Mouse (Mus musculus) cerebellum, adult 8-10 months (tissue): ENCODE measurements around the gene Pln.

Experiments used
- DNase-seq: peaks from one replicate; pipeline ENCODE4 v3.0.0; 2022

The Pln gene

DNA sequence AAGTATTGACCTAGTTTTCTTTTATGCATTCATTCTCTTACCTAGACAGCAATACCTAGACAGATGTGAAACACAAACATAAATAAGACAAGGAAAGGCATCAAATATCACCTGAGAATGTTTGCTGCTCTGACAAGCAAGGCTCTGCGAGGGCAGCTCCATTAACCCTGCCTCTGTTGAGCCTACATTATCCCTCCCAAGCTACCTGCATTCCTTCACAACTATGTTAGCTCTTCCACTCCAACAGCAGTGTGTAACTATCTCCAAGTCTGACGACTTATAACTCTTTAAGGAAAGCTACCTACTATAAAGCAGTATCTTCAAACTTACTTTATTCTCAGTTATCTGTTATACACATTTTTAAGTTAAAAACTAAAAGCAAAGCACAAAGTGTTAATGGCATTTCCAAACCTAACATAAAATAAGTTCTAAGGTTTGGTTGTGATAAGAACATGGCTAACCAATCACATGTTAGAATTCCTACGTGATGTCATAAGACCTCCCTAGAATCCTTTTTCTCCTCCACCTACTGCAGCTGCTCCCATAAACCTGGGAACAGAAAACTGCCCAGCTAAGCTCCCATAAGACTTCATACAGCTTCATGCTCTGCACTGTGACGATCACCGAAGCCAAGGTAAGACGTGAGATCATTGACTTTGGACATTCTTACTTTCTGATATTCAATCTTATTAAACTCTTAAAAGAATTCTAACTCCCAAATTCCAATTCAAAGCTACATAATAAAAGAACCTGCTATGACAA, at the start of gene Pln:
Pln (plus strand) TSS at position 506 of the 762 bp plus-strand sequence.
- DNase-seq: no peak

DNA sequence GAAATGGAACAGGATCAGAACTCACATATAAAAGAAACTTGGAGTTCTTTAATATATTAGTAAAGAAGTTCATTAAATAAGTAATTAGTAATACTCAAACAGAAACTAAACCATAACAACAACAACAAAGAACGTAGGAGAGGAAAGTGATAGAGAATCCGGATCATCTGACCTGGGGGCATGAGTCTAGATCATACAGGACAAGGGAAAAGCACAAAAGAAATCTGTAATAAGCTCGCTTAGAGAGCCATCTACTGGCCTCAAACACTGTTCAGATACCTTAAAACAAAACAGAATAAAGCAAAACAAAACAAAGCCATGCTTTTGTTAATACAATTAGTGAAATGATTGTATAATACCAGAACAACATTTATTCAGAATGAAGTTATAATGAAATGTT, 31.6 kb upstream of the Pln start:
- no peak for DNase-seq

GRCm38 (mm10) chr10:53306674-53307073, 30.8 kb upstream of the Pln start:
- DNase-seq: no peak

- DNase-seq: no peak
These were observed 14.1 kb upstream of the Pln start for GRCm38 (mm10) chr10:53323367-53323766.

GRCm38 (mm10) chr10:53324663-53325062, 12.8 kb upstream of the Pln start:
- DNase-seq: no peak

GRCm38 (mm10) chr10:53326367-53326766, 11.1 kb upstream of the Pln start:
- no peak for DNase-seq

DNA sequence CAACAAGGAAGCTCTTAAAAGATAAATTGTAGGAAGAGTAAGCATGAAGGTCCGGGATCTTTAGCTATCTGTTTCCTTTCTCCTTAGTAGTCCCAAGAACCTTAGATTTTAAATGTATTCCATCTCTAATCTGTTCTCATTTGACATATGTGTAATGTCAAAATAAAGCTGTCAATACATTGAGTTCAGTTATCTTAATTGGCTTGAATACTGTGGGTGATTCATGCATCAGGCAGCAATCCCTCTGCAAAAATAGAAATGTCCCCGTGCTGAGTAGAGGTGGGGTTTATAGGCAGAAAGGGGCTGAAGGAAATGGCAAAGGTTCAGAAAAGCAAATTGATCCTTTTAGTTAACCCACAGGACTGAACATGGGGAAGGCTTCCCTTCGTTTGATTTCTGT, 8.2 kb upstream of the Pln start:
- DNase-seq: no peak

DNA sequence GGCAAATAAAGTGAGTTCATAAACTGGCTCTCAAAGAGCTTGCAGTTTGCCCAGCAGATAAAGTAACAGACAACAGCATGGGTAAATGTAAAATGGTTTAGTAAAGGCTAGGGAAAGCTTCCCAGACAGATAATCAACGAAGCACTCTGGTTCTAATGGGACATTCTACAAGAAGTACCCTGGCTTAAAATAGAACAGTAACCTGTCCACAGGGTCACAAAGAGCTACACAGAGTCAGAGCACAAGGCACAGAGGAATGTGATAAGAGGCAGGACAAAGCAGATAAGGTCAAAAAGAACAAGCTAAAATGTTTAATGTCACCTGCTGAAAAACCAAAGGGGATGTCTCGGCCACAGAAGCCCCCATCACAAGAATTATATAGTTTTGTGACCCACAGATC, 4.7 kb upstream of the Pln start:
- DNase-seq: no peak

DNA sequence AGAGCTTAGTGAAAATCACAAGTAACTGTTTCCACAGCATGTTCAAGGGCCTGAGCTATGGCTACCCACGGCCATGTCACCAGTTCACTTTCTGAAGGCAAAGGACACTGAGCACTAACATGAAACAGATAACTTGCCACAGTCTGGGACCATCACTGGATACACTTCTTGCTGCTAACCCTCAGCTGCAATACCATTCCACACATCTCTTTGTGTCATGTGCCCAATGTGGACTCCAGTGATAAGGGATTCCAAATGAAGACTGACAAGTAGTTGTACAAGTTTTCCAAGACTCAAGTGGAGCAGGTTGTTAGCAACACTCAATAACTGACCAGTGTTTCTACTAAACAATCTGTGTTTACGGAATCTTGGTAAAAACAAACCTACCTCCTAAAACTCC, 2.2 kb upstream of the Pln start:
- DNase-seq: no peak

DNA sequence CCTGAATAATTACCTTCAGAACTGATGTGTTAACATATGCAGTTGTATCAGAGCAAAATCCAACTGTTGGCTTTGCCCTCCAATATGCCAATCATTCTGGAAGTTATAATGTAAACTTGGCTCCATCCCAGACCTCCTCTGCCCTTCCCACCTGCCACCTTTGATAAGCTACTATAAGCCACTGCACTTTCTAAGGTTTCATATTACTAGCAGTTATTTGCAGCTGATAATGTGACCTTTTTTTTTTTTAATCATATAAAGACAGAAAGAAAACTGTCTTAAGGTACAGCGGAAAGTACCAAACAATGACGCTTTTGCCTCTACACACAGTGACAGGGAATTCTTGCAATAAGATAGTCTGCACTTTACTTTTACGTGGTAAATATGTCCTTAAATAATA, 1.5 kb upstream of the Pln start:
- no peak for DNase-seq

- no peak for DNase-seq
These were observed 1.6 kb downstream of the Pln start for GRCm38 (mm10) chr10:53339045-53339444.

GRCm38 (mm10) chr10:53341288-53341965, 4.0 kb downstream of the Pln start:
- no peak for DNase-seq

- DNase-seq: no peak
These were observed 4.8 kb downstream of the Pln start for GRCm38 (mm10) chr10:53342166-53342728.

DNA sequence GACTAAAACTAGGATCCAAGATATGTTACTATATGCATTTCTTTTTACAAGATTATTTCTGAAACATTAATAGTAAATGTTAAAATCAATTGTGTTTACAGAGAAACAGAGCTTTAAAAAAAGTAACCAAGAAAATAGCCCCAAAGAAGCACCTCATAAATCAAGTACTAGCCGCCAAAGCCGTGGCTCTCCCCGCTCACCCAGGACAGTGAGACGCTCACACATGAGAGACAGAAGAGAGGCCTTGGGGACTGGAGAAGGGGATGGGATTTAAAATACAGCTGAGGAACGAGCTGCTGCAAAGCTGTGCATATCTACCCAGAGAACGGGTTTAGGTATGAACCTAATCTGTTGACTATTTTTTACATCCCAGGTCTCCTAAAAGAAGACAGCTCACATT, 5.9 kb downstream of the Pln start:
- DNase-seq: no peak

DNA sequence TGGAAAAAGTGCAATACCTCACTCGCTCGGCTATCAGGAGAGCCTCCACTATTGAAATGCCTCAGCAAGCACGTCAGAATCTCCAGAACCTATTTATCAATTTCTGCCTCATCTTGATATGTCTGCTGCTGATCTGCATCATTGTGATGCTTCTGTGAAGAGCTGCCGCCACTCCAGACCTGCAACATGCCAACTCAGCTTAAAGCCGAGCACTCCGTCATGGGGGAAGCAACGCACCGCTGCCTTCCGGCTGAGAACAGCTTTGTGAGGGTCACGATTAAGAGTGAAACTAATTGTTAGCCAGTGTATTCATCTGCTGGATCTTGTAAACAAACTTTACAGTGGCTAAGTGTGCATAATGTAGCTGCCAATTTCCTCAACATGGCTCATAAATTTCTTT, 6.4 kb downstream of the Pln start:
- DNase-seq: no peak

DNA sequence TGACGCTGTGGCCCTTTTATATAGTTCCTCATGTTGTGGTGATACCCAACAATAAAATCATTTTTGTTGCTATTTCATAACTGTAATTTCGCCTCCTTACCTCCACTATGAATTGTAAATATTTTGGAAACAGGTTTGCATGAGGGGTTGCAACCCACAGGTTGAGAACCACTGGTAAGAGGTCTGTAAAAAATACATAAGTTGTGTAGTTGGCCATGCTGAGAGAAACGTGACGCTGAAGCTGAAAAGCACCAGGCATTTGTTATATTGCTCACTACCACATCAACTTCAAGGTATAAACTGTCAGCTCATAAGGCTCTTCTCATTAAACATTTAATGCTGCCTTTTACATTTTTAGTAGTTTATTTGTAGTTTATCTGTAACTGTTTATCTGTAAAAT, 8.0 kb downstream of the Pln start:
- DNase-seq: no peak

DNA sequence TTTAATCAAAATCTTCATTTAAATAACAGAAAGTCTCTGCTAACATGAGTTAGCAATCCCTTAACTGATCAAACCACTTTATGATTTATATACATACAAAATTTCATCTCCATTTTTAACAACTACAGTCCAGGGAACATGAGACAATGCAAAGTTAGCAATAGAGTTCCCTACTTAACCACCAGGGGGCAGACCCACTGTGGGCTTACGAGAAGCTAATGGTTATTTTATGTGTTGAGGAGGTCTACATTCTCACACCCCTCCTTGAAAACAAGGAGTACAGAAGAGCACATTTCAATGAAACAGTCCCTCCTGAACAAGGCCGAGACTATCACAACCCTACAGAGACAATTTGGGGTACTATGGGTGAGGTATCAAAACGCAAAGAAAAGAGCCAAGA, 9.0 kb downstream of the Pln start:
- peak; percentile 52 for DNase-seq

DNA sequence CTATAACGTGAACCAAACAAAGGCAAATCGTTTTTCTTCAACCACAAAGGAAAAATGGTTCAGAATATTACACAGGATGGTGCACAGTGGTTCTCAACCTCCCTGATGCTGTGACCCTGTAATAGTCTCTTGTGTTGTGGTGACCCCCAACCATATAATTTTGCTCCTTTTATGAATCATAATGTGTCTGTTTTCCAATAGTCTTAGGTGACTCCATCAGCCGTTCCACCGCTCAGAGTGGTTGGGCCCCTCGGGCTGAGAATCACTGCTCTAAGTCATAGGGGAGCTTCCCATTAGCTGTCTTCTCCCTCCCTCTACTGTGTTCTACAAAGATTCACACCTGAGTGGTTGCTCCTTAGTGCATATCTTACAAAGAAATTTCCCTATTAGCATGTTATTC, 9.4 kb downstream of the Pln start:
- DNase-seq: no peak

DNA sequence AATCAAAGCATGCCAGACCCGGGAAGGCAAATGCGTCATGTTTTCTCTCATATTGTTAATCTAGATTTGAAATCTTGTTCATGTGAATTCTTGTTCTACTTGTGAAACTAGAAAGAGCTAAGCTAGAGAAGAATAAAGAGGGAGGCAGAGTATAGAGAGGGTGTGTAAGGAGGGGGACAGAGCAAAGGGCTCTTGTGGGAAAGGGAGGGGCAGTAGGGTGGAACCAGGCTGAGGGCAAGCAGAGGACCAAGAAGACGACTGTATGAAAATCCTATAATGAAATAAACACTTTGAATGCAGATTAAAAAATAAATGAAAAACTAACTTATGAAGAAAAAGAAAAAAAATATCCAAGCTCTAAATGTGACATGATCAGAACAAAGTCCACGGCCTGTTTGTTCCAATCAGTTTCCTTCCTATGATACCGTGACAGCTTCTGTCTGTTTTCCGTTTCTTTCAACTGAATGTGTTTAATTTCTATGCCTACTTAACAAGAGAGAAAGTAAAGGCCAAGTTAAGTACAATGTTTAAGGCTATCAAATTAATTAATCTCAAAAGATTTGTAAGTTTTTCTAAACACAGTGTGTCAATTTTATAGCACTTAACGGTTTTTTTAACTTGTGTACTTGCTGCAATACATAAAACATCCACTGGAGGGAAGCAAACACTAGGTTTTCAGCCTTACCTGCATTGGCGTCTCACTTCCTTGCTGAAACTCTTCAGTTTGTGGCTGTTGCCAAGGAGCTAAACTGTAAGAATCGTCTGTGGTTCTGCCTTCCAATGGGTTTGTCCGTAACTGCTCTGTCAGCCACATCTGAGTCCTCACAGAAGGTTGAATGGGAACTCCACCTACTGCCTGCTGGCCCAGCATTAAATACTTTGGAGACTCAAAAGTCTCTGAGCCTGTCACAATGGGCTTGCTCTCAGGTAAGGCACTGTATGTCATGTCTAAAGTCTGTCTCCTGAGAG, 10.6 kb downstream of the Pln start:
- peak; percentile 66 for DNase-seq

DNA sequence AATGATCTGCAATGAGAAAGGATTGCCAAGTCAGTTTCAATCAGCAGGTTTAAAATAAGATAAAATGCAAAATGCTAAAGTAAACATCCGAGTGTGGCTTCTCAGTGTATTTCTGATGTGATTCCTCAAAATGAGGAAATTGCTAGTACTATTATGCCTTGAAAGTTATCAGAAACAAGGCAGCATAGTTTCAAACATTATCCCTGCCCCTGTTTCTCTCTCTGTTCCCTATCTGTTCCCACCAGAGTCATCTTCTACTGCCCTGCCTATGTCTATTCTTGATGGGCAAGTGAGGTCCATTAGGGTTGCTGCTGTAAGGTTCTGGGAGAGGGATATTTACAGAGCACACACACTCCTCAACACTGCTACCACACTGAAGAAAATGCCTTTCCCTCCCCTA, 11.8 kb downstream of the Pln start:
- DNase-seq: no peak

DNA sequence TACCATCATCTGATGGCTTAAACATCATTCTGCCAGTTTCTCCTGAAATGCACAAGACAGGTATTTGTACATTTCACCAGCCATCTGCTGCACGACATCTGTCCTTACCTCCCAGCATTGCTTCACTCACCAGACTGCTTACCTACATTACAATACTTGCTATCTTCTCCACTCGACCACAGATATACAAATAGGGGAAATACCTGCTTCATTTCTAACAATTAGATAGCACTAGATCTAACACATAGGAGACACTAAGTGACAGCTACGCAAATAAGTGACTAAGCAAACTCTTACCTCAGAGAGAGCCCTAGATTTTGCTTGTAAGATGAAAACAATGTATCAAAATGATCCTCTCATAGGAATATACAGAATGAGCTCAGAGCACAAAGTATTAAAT, 16.2 kb downstream of the Pln start:
- no peak for DNase-seq

DNA sequence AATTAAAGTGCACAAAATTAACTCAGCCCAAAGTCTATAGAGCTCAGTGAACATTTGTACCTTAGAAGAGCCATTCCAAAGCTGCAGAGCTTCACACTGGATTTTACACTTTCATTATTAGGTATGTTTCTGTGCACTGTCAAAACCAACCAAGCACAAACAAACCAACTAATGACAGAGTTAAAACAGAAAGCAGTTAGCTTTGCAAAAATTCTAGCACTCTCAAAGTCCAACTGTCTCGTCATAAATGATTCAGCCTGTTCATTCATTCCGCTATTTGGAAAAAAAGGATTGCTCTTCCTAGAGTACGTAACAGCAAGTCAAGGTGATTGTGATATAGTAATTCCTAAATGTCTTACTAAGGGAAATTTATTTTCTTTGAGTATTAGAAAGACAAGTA, 21.5 kb downstream of the Pln start:
- DNase-seq: no peak

DNA sequence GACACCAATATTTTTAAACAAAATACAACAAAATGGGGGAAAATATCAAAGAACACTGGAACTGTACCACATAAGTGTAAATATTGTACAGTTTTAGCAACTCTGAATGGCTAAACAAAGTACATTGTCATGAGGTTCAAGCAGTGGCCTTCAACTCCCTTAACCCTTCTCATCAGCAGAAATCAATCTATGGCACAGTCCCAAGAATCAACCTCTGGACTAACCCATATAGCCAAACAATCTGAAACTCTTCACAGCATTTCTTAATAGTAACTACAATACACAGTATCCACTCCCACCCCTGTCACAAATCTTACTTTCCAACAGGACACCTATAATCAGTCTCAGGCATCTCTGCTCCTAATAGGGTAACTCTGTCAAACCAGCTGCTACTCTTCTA, 26.8 kb downstream of the Pln start:
- DNase-seq: no peak
